In the genomic region with DNA sequence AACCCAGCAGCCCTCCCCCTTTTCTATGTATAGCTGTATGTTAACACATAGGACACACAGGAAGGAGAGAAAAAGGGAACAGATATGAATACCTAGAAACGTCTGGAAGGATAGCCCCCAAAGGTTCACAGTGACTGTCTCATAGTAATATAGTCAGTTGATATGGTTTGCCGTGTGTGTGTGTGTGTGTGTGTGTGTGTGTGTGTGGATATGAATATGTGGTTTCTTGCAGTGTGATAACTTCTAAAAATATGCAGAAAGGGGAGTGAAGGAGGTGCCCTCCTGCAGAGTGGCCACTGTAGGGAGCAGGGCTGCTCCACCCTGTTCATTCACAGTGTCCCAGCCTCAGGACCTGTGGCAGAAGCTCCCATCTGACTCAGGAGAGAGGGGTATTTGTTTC, we compare ENCODE assay signal across 1 mouse cellular context.
TF ChIP-seq lines count a peak whose summit lies in the region.

No protein-coding gene starts in this region.

TF ChIP-seq in MEL, 35 proteins besides CTCF, POLR2A, EP300 and RAD21:
- TF ChIP-seq MXI1 (IDR thresholded peaks at IDR 0.05; ENCODE audit: low read depth, low read length) (peak; percentile 56; the same call in 1 of the 2 replicates), ZC3H11A (IDR thresholded peaks at IDR 0.05; ENCODE audit: low read depth, low read length) (0 out of 2 replicates have a peak, but pooled peaks have one; percentile 6), JUND (IDR thresholded peaks at IDR 0.05; ENCODE audit: low read depth, low read length) (no peak), MAX (IDR thresholded peaks at IDR 0.05; ENCODE audit: low read length) (peak; percentile 41; the same call in 1 of the 2 replicates), TCF12 (IDR thresholded peaks at IDR 0.05; ENCODE audit: low read depth, low read length) (peak; percentile 53), USF1 (IDR thresholded peaks at IDR 0.05; ENCODE audit: low read depth, low read length) (no peak), POLR2AphosphoS2 (IDR thresholded peaks at IDR 0.05; ENCODE audit: low read length) (no peak), ZKSCAN1 (IDR thresholded peaks at IDR 0.05; ENCODE audit: low read depth, low read length) (no peak), E2F4 (IDR thresholded peaks at IDR 0.05; ENCODE audit: borderline replicate concordance, low read depth, low read length) (no peak), NELFE (IDR thresholded peaks at IDR 0.05; ENCODE audit: low read depth, low read length) (no peak; the same call in 1 of the 2 replicates), NRF1 (IDR thresholded peaks at IDR 0.05; ENCODE audit: insufficient read depth, low read depth, low read length, poor library complexity, severe bottlenecking) (peak; percentile 23; the same call in 1 of the 2 replicates), MAZ (IDR thresholded peaks at IDR 0.05; ENCODE audit: low read depth, low read length) (peak; percentile 61; the same call in 1 of the 2 replicates), CHD1 (IDR thresholded peaks at IDR 0.05; ENCODE audit: low read depth, low read length) (0 out of 2 replicates have a peak, but pooled peaks have one; percentile 70), CHD2 (IDR thresholded peaks at IDR 0.05; ENCODE audit: low read length) (no peak), ZNF384 (IDR thresholded peaks at IDR 0.05; ENCODE audit: low read depth, low read length) (0 out of 2 replicates have a peak, but pooled peaks have one; percentile 27), TBP (IDR thresholded peaks at IDR 0.05; ENCODE audit: low read depth, low read length) (no peak), SMC3 (IDR thresholded peaks at IDR 0.05; ENCODE audit: low read depth, low read length) (no peak), KAT2A (conservative IDR thresholded peaks at IDR 0.05; ENCODE audit: low read depth, low read length) (no peak), ETS1 (IDR thresholded peaks at IDR 0.05; ENCODE audit: low read depth, low read length) (peak; percentile 73), MYC (IDR thresholded peaks at IDR 0.05; ENCODE audit: low read depth, low read length) (no peak), BHLHE40 (IDR thresholded peaks at IDR 0.05; ENCODE audit: borderline replicate concordance, low read depth, low read length) (no peak), HCFC1 (IDR thresholded peaks at IDR 0.05; ENCODE audit: low read depth, low read length) (0 out of 2 replicates have a peak, but pooled peaks have one; percentile 34), TAL1 (IDR thresholded peaks at IDR 0.05; ENCODE audit: low read length) (peak; percentile 16; the same call in 1 of the 2 replicates), MAFK (IDR thresholded peaks at IDR 0.05; ENCODE audit: borderline replicate concordance, low read depth, low read length) (no peak), ZMIZ1 (IDR thresholded peaks at IDR 0.05; ENCODE audit: low read depth, low read length) (0 out of 2 replicates have a peak, but pooled peaks have one; percentile 41), GATA1 (IDR thresholded peaks at IDR 0.05; ENCODE audit: low read depth, low read length) (peak; percentile 38; the same call in 1 of the 2 replicates), MYB (IDR thresholded peaks at IDR 0.05; ENCODE audit: low read depth, low read length) (peak; percentile 48; the same call in 1 of the 2 replicates), USF2 (IDR thresholded peaks at IDR 0.05; ENCODE audit: borderline replicate concordance in 1 of 2, insufficient read depth in 1 of 2, low read depth in 1 of 2, low read length in 2 of 2) (no peak), POLR2AphosphoS5 (IDR thresholded peaks at IDR 0.05; ENCODE audit: borderline replicate concordance, low read depth, low read length) (no peak), MEF2A (IDR thresholded peaks at IDR 0.05; ENCODE audit: extremely low read depth, insufficient replicate concordance, low read depth, low read length, poor library complexity, severe bottlenecking) (peak; percentile 76; the same call in 1 of the 2 replicates), RCOR1 (IDR thresholded peaks at IDR 0.05; ENCODE audit: low read depth, low read length) (0 out of 2 replicates have a peak, but pooled peaks have one; percentile 22), GABPA (IDR thresholded peaks at IDR 0.05; ENCODE audit: low read depth, low read length) (no peak), ELF1 (IDR thresholded peaks at IDR 0.05; ENCODE audit: low read depth, low read length) (no peak), SIN3A (IDR thresholded peaks at IDR 0.05; ENCODE audit: low read length) (peak; percentile 56), UBTF (IDR thresholded peaks at IDR 0.05; ENCODE audit: borderline replicate concordance, insufficient read depth, low read depth, low read length) (no peak)
